Mouse (Mus musculus) embryonic facial prominence, embryonic 12.5 days (tissue): ENCODE results near the gene Olfr485. TPM values are rescaled to one million over a fixed set of nuclear protein-coding genes. Genes with fewer than 3 reads are reported as not detected.
"Not testable (repeated sequence)": the region's sequence is repeated elsewhere in the genome, so short reads cannot be mapped to it uniquely, and the experiment has no call there.

Experiments used
- ATAC-seq: fragments of 200-750 bp; cut with Nextera tagmentation; 2 replicates; pipeline ENCODE4 v1.8.0; 2017; ENCODE audit not compliant: insufficient number of reproducible peaks, insufficient read depth, low FRiP score, low TSS enrichment
- H3K27ac ChIP-seq: fragments of 300-500 bp; sonication (generic); 2 replicates; pipeline ENCODE4 v1.5.1; 2016; ENCODE audit warnings: mild to moderate bottlenecking
- H3K27me3 ChIP-seq: fragments of 300-500 bp; sonication (generic); 2 replicates; pipeline ENCODE4 v1.6.1; 2016; ENCODE audit warnings: mild to moderate bottlenecking, moderate library complexity
- H3K36me3 ChIP-seq: fragments of 300-500 bp; sonication (generic); 2 replicates; pipeline ENCODE4 v1.6.1; 2016; ENCODE audit warnings: mild to moderate bottlenecking
- H3K4me1 ChIP-seq: fragments of 300-500 bp; sonication (generic); 2 replicates; pipeline ENCODE4 v1.6.1; 2016
- H3K4me2 ChIP-seq: fragments of 300-500 bp; sonication (generic); replicated peaks from 2 replicates; pipeline ENCODE4 v1.6.1; 2016; ENCODE audit warnings: mild to moderate bottlenecking, moderate library complexity
- H3K4me3 ChIP-seq: fragments of 300-500 bp; sonication (generic); 2 replicates; pipeline ENCODE4 v1.5.1; 2016; ENCODE audit warnings: mild to moderate bottlenecking
- H3K9ac ChIP-seq: fragments of 300-500 bp; sonication (generic); 2 replicates; pipeline ENCODE4 v1.6.1; 2016; ENCODE audit warnings: mild to moderate bottlenecking, moderate library complexity
- H3K9me3 ChIP-seq: fragments of 300-500 bp; sonication (generic); 2 replicates; pipeline ENCODE4 v1.6.1; 2016; ENCODE audit warnings: mild to moderate bottlenecking, moderate library complexity
- WGBS: fragments of 180-500 bp; shearing (Covaris S2); methylation state at CpG from one replicate; pipeline ENCODE4 v1.1.7; 2016; 5-methylcytosine and 5-hydroxymethylcytosine counted together
- polyA plus RNA-seq: library from polyadenylated mRNA; unstranded; fragments of >200 nt; fragmentation: Nextera tagmentation; extraction: Ambion mirVana; gene quantifications from 2 replicates; pipeline ENCODE4 v1.2.1, GENCODE M21; 2016

The Olfr485 gene
- polyA plus RNA-seq, result not detected in 2 replicates

- H3K4me1 ChIP-seq, result no peaks in the 10 kb centered on the region
- H3K27ac ChIP-seq, result no peak within 1 kb of the TSS
- no peak within 1 kb of the TSS for H3K9ac ChIP-seq
- H3K4me3 ChIP-seq, result no peak within 1 kb of the TSS
- H3K4me2 ChIP-seq, result no peak within 1 kb of the TSS
- ATAC-seq, result no peak
- H3K36me3 ChIP-seq, result no peaks in the 10 kb centered on the region
- no peaks in the 10 kb centered on the region for H3K9me3 ChIP-seq
- H3K27me3 ChIP-seq, result no peaks in the 10 kb centered on the region
These were observed at the start of gene Olfr485 for GRCm38 (mm10) chr7:108159771-108160170. Gene Olfr485 (minus strand): TSS chr7:108159871.

DNA sequence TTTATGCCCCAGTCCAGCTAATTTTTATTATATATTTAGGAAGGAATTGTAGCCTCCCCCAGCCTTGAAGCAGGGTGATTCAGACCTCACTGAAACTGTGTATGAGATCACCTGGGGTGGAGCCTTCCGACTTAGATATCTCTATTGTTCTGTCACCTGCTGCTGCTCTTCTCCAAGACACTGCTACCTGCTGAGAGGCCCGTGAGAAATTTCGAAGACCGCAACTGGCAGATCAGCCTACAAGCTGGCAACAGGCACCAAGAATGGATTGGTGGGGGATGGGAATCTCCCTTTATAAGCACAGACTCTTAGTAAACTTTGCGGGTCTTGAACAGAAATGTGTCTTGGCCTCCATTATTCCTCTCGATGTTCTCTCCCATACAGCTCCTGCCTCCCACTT, 37.3 kb upstream of the Olfr485 start:
- ATAC-seq, result no peak

GRCm38 (mm10) chr7:108196337-108196736, 36.7 kb upstream of the Olfr485 start:
- H3K4me3 ChIP-seq, H3K27ac ChIP-seq, H3K4me2 ChIP-seq, H3K27me3 ChIP-seq, H3K9ac ChIP-seq, H3K4me1 ChIP-seq, H3K36me3 ChIP-seq, H3K9me3 ChIP-seq, ATAC-seq: not testable (repeated sequence)
- WGBS, result 52% methylated on average over 3 of the region's 3 CpGs

More for the DNA sequence above, 37.3 kb upstream of the Olfr485 start:
- no peak overlapping the region for H3K27ac ChIP-seq
- H3K9me3 ChIP-seq, result no peaks in the 10 kb centered on the region
- WGBS, result 54% methylated on average over 6 of the region's 6 CpGs
- H3K4me1 ChIP-seq, result no peaks in the 10 kb centered on the region
- H3K36me3 ChIP-seq, result no peaks in the 10 kb centered on the region
- no peak overlapping the region for H3K4me2 ChIP-seq
- no peak overlapping the region for H3K4me3 ChIP-seq
- H3K27me3 ChIP-seq, result no peaks in the 10 kb centered on the region
- no peak overlapping the region for H3K9ac ChIP-seq

DNA sequence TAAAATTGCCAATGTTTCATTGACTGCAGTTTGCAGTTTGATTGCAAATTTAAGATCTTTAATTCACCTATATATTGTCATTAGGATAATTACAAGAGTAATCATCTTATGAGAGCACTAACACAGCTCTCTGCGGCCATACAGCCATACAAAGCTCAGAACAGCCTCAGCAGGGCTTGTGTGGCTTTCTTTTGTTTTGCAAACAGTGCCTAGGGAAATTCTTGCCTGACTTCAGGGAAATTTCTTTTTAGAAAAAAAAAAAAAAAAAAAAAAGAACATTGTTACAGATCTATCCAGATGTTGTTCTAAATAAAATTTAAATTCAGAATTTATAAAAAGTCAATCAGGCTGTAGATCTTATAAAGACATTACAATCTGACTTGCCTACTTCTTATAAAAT, 33.0 kb upstream of the Olfr485 start:
- not testable (repeated sequence) for H3K9ac ChIP-seq, H3K36me3 ChIP-seq, H3K4me3 ChIP-seq, ATAC-seq, H3K9me3 ChIP-seq, H3K27me3 ChIP-seq, H3K27ac ChIP-seq, H3K4me2 ChIP-seq, H3K4me1 ChIP-seq
- WGBS, result 56% methylated on average over 1 of the region's 1 CpGs

GRCm38 (mm10) chr7:108191196-108191595, 31.5 kb upstream of the Olfr485 start:
- not testable (repeated sequence) for H3K4me3 ChIP-seq, ATAC-seq, H3K36me3 ChIP-seq, H3K9me3 ChIP-seq, H3K27me3 ChIP-seq, H3K4me2 ChIP-seq, H3K4me1 ChIP-seq, H3K9ac ChIP-seq, H3K27ac ChIP-seq
- WGBS, result 53% methylated on average over 2 of the region's 2 CpGs

DNA sequence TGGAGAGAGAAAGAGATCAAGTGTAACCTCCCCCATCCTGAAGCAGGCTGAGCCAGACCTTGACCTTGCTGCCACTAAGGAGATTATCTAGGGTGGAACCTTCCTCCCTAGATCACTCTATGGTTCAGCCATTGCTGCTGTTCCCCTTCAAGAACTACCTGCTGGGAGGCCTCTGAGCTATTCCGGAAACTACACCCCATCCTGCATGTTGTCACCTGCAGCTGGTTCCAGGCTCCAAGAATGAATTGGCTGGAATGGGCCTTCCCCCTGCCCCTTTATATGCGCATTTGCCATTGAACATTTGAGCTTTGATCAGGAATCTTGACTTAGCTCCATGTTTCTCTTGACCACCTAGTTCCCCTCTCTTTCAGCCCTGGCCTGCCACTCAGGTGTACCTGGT, 25.6 kb upstream of the Olfr485 start:
- not testable (repeated sequence) for ATAC-seq, H3K36me3 ChIP-seq, H3K4me3 ChIP-seq, H3K9me3 ChIP-seq, H3K27ac ChIP-seq, H3K27me3 ChIP-seq, H3K4me1 ChIP-seq, H3K4me2 ChIP-seq, H3K9ac ChIP-seq
- 89% methylated on average over 2 of the region's 2 CpGs for WGBS

- H3K4me1 ChIP-seq, H3K36me3 ChIP-seq, H3K9me3 ChIP-seq, H3K4me3 ChIP-seq, H3K27ac ChIP-seq, H3K4me2 ChIP-seq, H3K27me3 ChIP-seq, ATAC-seq, H3K9ac ChIP-seq: not testable (repeated sequence)
- WGBS, result 77% methylated on average over 3 of the region's 3 CpGs
These were observed 24.7 kb upstream of the Olfr485 start for GRCm38 (mm10) chr7:108184401-108184800.

GRCm38 (mm10) chr7:108172642-108173041, 13.0 kb upstream of the Olfr485 start, which contains the start of gene Olfr486:
Gene Olfr486 (minus strand): TSS chr7:108172742.
- not testable (repeated sequence) for ATAC-seq, H3K9me3 ChIP-seq, H3K36me3 ChIP-seq, H3K27me3 ChIP-seq, H3K9ac ChIP-seq, H3K4me1 ChIP-seq, H3K4me2 ChIP-seq, H3K27ac ChIP-seq, H3K4me3 ChIP-seq
- 93% methylated on average over 1 of the region's 1 CpGs for WGBS

DNA sequence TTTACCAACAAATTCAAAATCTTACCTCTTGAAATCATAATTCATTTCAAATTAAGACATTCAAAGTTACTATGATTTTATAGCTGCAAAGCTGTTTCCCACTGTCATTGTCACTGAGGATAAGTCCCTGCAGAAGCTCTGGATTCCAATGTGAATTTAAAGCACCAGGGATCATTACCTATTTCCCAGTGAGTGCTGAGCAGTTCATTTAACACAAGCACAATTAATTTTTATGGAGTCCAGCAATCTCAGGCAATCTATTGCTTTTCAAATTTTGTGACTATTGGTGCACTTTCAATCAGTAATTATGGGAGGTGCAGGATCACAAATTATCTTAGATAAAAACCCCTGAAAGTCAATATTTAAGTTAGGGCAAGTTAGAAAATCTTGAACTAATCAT, 32.3 kb downstream of the Olfr485 start, which contains the start of gene Olfr484:
Olfr484 (minus strand) TSS at position 101 of the 400 bp plus-strand sequence.
- Histone ChIP-seq H3K27ac (no peak within 1 kb of the TSS), H3K9me3 (no peaks in the 10 kb centered on the region), H3K9ac (no peak within 1 kb of the TSS), H3K4me3 (no peak within 1 kb of the TSS), H3K4me1 (no peaks in the 10 kb centered on the region), H3K27me3 (no peaks in the 10 kb centered on the region), H3K4me2 (no peak within 1 kb of the TSS), H3K36me3 (no peaks in the 10 kb centered on the region)
- ATAC-seq, result no peak

GRCm38 (mm10) chr7:108121416-108121815, 38.3 kb downstream of the Olfr485 start:
- Histone ChIP-seq H3K4me1 (no peaks in the 10 kb centered on the region), H3K9ac (no peak overlapping the region), H3K9me3 (no peaks in the 10 kb centered on the region), H3K27me3 (no peaks in the 10 kb centered on the region), H3K36me3 (no peaks in the 10 kb centered on the region), H3K4me2 (no peak overlapping the region), H3K27ac (no peak overlapping the region), H3K4me3 (no peak overlapping the region)
- no peak for ATAC-seq
- WGBS, result 65% methylated on average over 1 of the region's 1 CpGs

GRCm38 (mm10) chr7:108120681-108121080, 39.0 kb downstream of the Olfr485 start:
- no peaks in the 10 kb centered on the region for H3K9me3 ChIP-seq
- no peak overlapping the region for H3K4me3 ChIP-seq
- no peak for ATAC-seq
- no peak overlapping the region for H3K9ac ChIP-seq
- H3K36me3 ChIP-seq, result no peaks in the 10 kb centered on the region
- H3K27ac ChIP-seq, result no peak overlapping the region
- H3K4me1 ChIP-seq, result no peaks in the 10 kb centered on the region
- no peaks in the 10 kb centered on the region for H3K27me3 ChIP-seq
- 24% methylated on average over 1 of the region's 1 CpGs for WGBS
- H3K4me2 ChIP-seq, result no peak overlapping the region
